ENCODE assay signal across 26 mouse cellular contexts in genomic region chr4:123043858-123044257, GRCm38 (mm10). TPM values are rescaled to one million over a fixed set of nuclear protein-coding genes. Genes with fewer than 3 reads are reported as not detected.
A peak's percentile ranks its signal among the peaks of the same experiment; 100 is the strongest.
DNase-seq lines count a peak whose midpoint lies in the region; ATAC-seq and TF ChIP-seq lines count a peak whose summit lies in the region.
"Had no signal": no experiment of that assay in that cellular context is flagged by ENCODE, and none has a peak within 500 bp of the region (broad histone marks: within the 10 kb centered on the region; RNA-seq: fewer than 3 reads in every experiment).

No protein-coding gene starts in this region.

- no peaks in the 10 kb centered on the region for H3K27me3 ChIP-seq in forebrain, embryonic 14.5 days (replicated peaks; ENCODE audit: control insufficient read depth, insufficient read depth, low read length)
- H3K27me3 ChIP-seq in forebrain, embryonic 11.5 days (ENCODE audit: control insufficient read depth, insufficient read depth, low read length), result no peaks in the 10 kb centered on the region
- no peaks in the 10 kb centered on the region for H3K27me3 ChIP-seq in CH12.LX (replicated peaks)
- H3K27me3 ChIP-seq: embryonic facial prominence, embryonic 12.5 days; embryonic facial prominence, embryonic 15.5 days; hindbrain, embryonic 13.5 days; intestine, embryonic 15.5 days had no signal

- TF ChIP-seq EP300 in CH12.LX (IDR thresholded peaks at IDR 0.05; ENCODE audit: low read length), result no peak

- dilution Hi-C loops in CH12.LX (cut with MboI; ENCODE audit: extremely low pct_ligation_motif_present, extremely low pct_unique_long_range_greater_than_20kb, low sequenced_read_pairs), result no loop called here

- H3K79me2 ChIP-seq in CH12.LX (replicated peaks; ENCODE audit: control insufficient read depth, extremely low read depth, insufficient read depth, poor library complexity, severe bottlenecking), result peaks cover 3% of the 10 kb centered on the region

- no peaks in the 10 kb centered on the region for H3K9me3 ChIP-seq in forebrain, embryonic 14.5 days (replicated peaks; ENCODE audit: control insufficient read depth, low read length)
- H3K9me3 ChIP-seq in forebrain, embryonic 11.5 days (ENCODE audit: control insufficient read depth, low read length), result no peaks in the 10 kb centered on the region
- no peaks in the 10 kb centered on the region for H3K9me3 ChIP-seq in CH12.LX (replicated peaks; ENCODE audit: low read length)
- H3K9me3 ChIP-seq: embryonic facial prominence, embryonic 12.5 days; embryonic facial prominence, embryonic 15.5 days; hindbrain, embryonic 10.5 days; hindbrain, embryonic 13.5 days; intestine, embryonic 15.5 days had no signal

- H3K4me1 ChIP-seq in forebrain, embryonic 14.5 days (ENCODE audit: control insufficient read depth, insufficient read depth, low read length), result no peaks in the 10 kb centered on the region
- H3K4me1 ChIP-seq in forebrain, embryonic 11.5 days (replicated peaks; ENCODE audit: control insufficient read depth, insufficient read depth, low read length), result no peaks in the 10 kb centered on the region
- H3K4me1 ChIP-seq in CH12.LX (ENCODE audit: control insufficient read depth in 1 of 2, insufficient read depth in 2 of 2), result peaks cover 0 to 8% of the 10 kb centered on the region in 2 experiments; a peak in 2 of 4 replicates
- H3K4me1 ChIP-seq: embryonic facial prominence, embryonic 12.5 days; hindbrain, embryonic 10.5 days had no signal

- peak; percentile 50 for ATAC-seq in forebrain, embryonic 14.5 days
- ATAC-seq in forebrain, embryonic 11.5 days (replicated peaks; ENCODE audit: low FRiP score), result no peak
- ATAC-seq: activated CD4-positive, CD25-positive, alpha-beta regulatory T cell, adult 4 months; hindbrain, embryonic 16.5 days; intestine, embryonic 15.5 days had no signal

- no peak for TF ChIP-seq CTCF in layer of hippocampus, adult 2 months (conservative IDR thresholded peaks at IDR 0.05)
- TF ChIP-seq CTCF in CH12.LX (conservative IDR thresholded peaks at IDR 0.05 in 1 of 2, IDR thresholded peaks at IDR 0.05 in 1 of 2; ENCODE audit: low read depth in 2 of 2, low read length in 2 of 2), result no peak
- TF ChIP-seq CTCF in brain, embryonic 14.5 days (IDR thresholded peaks at IDR 0.05; ENCODE audit: borderline replicate concordance, extremely low read depth, insufficient read depth, insufficient read length), result no peak

- no peak overlapping the region for H3K4me3 ChIP-seq in forebrain, embryonic 14.5 days (ENCODE audit: low read depth, low read length)
- H3K4me3 ChIP-seq in forebrain, embryonic 11.5 days (ENCODE audit: low read depth, low read length), result no peak overlapping the region
- no peak overlapping the region for H3K4me3 ChIP-seq in layer of hippocampus, adult 2 months
- no peak overlapping the region for H3K4me3 ChIP-seq in CH12.LX (replicated peaks in 1 of 3; ENCODE audit: low read depth in 2 of 3, low read length in 2 of 3, poor library complexity in 1 of 3)
- H3K4me3 ChIP-seq: embryonic facial prominence, embryonic 12.5 days; embryonic facial prominence, embryonic 15.5 days; gastrocnemius, adult 2 months; hindbrain, embryonic 10.5 days; hindbrain, embryonic 13.5 days; intestine, embryonic 15.5 days had no signal

- H3K9ac ChIP-seq in forebrain, embryonic 14.5 days (ENCODE audit: low read length), result no peak overlapping the region
- H3K9ac ChIP-seq in forebrain, embryonic 11.5 days (ENCODE audit: low read length), result no peak overlapping the region
- no peak overlapping the region for H3K9ac ChIP-seq in CH12.LX (ENCODE audit: insufficient read depth, low read depth)
- H3K9ac ChIP-seq: embryonic facial prominence, embryonic 12.5 days; embryonic facial prominence, embryonic 15.5 days; hindbrain, embryonic 13.5 days; intestine, embryonic 15.5 days had no signal

- DNase-seq in forebrain, embryonic 14.5 days (ENCODE audit: low spot score), result peak; percentile 37
- DNase-seq in forebrain, embryonic 11.5 days (ENCODE audit: low spot score), result no peak
- no peak for DNase-seq in layer of hippocampus, adult 2 months (ENCODE audit: low spot score in 2 of 2)
- DNase-seq in layer of hippocampus, postnatal 36 days, result no peak
- no peak for DNase-seq in CH12.LX (ENCODE audit: extremely low read depth)
- peak; percentile 63 for DNase-seq in brain, embryonic 14.5 days (ENCODE audit: low read depth)
- no peak for DNase-seq in heart, postnatal 4 days
- DNase-seq: adrenal gland, adult 8-10 months; adrenal gland, postnatal 25 days; B cell, adult 2 months; cerebellum, adult 11 months; cerebellum, adult 2 months; cerebellum, adult 9-11 months; cerebellum, postnatal 25 days; gastrocnemius, adult 2 months; gastrocnemius, postnatal 14 days; heart, adult 11 months; kidney, adult 11 months had no signal

- no peak overlapping the region for H3K4me2 ChIP-seq in forebrain, embryonic 14.5 days (ENCODE audit: low read length)
- H3K4me2 ChIP-seq in forebrain, embryonic 11.5 days (ENCODE audit: low read depth, low read length, severe bottlenecking), result no peak overlapping the region
- H3K4me2 ChIP-seq in CH12.LX (ENCODE audit: insufficient read depth, low read depth, poor library complexity, severe bottlenecking), result no peak overlapping the region
- H3K4me2 ChIP-seq: embryonic facial prominence, embryonic 12.5 days; embryonic facial prominence, embryonic 15.5 days; heart, embryonic 11.5 days; hindbrain, embryonic 13.5 days; intestine, embryonic 15.5 days had no signal

- TF ChIP-seq POLR2A in CH12.LX (IDR thresholded peaks at IDR 0.05; ENCODE audit: low read depth, low read length), result no peak
- TF ChIP-seq POLR2A in brain, embryonic 14.5 days (IDR thresholded peaks at IDR 0.05; ENCODE audit: borderline replicate concordance, extremely low read depth, insufficient read depth, insufficient read length, poor library complexity, severe bottlenecking), result no peak

- H3K36me3 ChIP-seq in forebrain, embryonic 14.5 days (ENCODE audit: control insufficient read depth, insufficient read depth, low read length), result peaks cover 75% of the 10 kb centered on the region
- H3K36me3 ChIP-seq in forebrain, embryonic 11.5 days (ENCODE audit: control insufficient read depth, insufficient read depth, low read length), result no peaks in the 10 kb centered on the region; the same call in 1 of the 2 replicates
- H3K36me3 ChIP-seq in CH12.LX (replicated peaks in 1 of 2; ENCODE audit: control insufficient read depth in 1 of 2, insufficient read depth in 1 of 2, low read length in 1 of 2), result peaks cover 29 to 94% of the 10 kb centered on the region in 2 experiments

- WGBS in forebrain, embryonic 14.5 days, result 23% methylated on average over 1 of the region's 1 CpGs
- WGBS in forebrain, embryonic 11.5 days, result 65% methylated on average over 1 of the region's 1 CpGs

- in situ Hi-C loops in CH12.LX (cut with MboI; ENCODE audit: low pct_ligation_motif_present, low pct_unique_long_range_greater_than_20kb, low sequenced_read_pairs), result no loop called here

- no peak for TF ChIP-seq RAD21 in CH12.LX (IDR thresholded peaks at IDR 0.05; ENCODE audit: low read depth, low read length)

- no peak overlapping the region; the same call in 1 of the 2 replicates for H3K27ac ChIP-seq in forebrain, embryonic 14.5 days (ENCODE audit: low read depth, low read length)
- H3K27ac ChIP-seq in forebrain, embryonic 11.5 days (ENCODE audit: low read depth, low read length), result no peak overlapping the region
- peak overlapping the region; percentile 7; the same call in 1 of the 2 replicates for H3K27ac ChIP-seq in layer of hippocampus, adult 2 months
- no peak overlapping the region for H3K27ac ChIP-seq in CH12.LX (ENCODE audit: insufficient read depth, low read depth)
- H3K27ac ChIP-seq: embryonic facial prominence, embryonic 12.5 days; gastrocnemius, adult 2 months; hindbrain, embryonic 10.5 days; hindbrain, embryonic 13.5 days; intestine, embryonic 15.5 days had no signal

TF ChIP-seq in CH12.LX, 34 proteins besides CTCF, POLR2A, EP300 and RAD21:
- TF ChIP-seq JUND (conservative IDR thresholded peaks at IDR 0.05; ENCODE audit: low read depth, low read length), result no peak
- TF ChIP-seq ZMIZ1 (IDR thresholded peaks at IDR 0.05; ENCODE audit: low read depth, low read length), result no peak
- no peak for TF ChIP-seq RCOR1 (conservative IDR thresholded peaks at IDR 0.05; ENCODE audit: low read depth, low read length)
- TF ChIP-seq ETS1 (conservative IDR thresholded peaks at IDR 0.05; ENCODE audit: low read depth, low read length), result no peak
- TF ChIP-seq KAT2A (IDR thresholded peaks at IDR 0.05; ENCODE audit: insufficient replicate concordance, low read length), result no peak
- no peak for TF ChIP-seq NELFE (IDR thresholded peaks at IDR 0.05; ENCODE audit: low read depth, low read length)
- peak; percentile 68; the same call in 1 of the 2 replicates for TF ChIP-seq MAFK (IDR thresholded peaks at IDR 0.05; ENCODE audit: insufficient replicate concordance, low read length)
- no peak for TF ChIP-seq MYC (IDR thresholded peaks at IDR 0.05; ENCODE audit: low read depth, low read length)

RNA-seq across cellular contexts. Expression of gene Trit1, which starts 27.5 kb away (rescaled TPM):
- 29.4 and 32.7 TPM in 2 replicates for polyA plus RNA-seq in forebrain, embryonic 14.5 days (2014; fragmentation: Nextera tagmentation; extraction: Ambion mirVana)
- polyA plus RNA-seq in forebrain, embryonic 11.5 days (2014; fragmentation: Nextera tagmentation; extraction: Ambion mirVana), result 21.6 and 24.4 TPM in 2 replicates
- total RNA-seq in layer of hippocampus, adult 2 months (2021), result 10 to 100 TPM; 27.5 to 29.4 TPM
- 10 to 100 TPM; 23.5 to 26.0 TPM for total RNA-seq in layer of hippocampus, postnatal 36 days (2021)
- total RNA-seq in CH12.LX (2012; rRNA removed) (17.7 and 18.9 TPM in 2 replicates), CH12.LX (2014; rRNA removed) (21.3 and 21.9 TPM in 2 replicates)
- polyA plus RNA-seq in CH12.LX (2012; ENCODE audit: insufficient read length, low read depth), result 19.8 and 22.2 TPM in 2 replicates
- polyA plus RNA-seq in brain, embryonic 14.5 days (2012; rRNA removed), result 19.5 and 20.4 TPM in 2 replicates
- total RNA-seq in heart, postnatal 4 days (2021), result 1 to 10 TPM; 8.9 to 9.5 TPM

RNA-seq across cellular contexts. Expression of gene Mycl, which starts 48.4 kb away (rescaled TPM):
- polyA plus RNA-seq in forebrain, embryonic 14.5 days (2014; fragmentation: Nextera tagmentation; extraction: Ambion mirVana), result 70.5 and 77.4 TPM in 2 replicates
- polyA plus RNA-seq in forebrain, embryonic 11.5 days (2014; fragmentation: Nextera tagmentation; extraction: Ambion mirVana), result 66.8 and 69.5 TPM in 2 replicates
- total RNA-seq in layer of hippocampus, adult 2 months (2021), result 10 to 100 TPM; 31.8 to 32.4 TPM
- 10 to 100 TPM; 32.9 to 35.0 TPM for total RNA-seq in layer of hippocampus, postnatal 36 days (2021)
- 0.46 and 0.51 TPM in 2 replicates for total RNA-seq in CH12.LX (2012; rRNA removed)
- 0.38 and 0.41 TPM in 2 replicates for total RNA-seq in CH12.LX (2014; rRNA removed)
- polyA plus RNA-seq in CH12.LX (2012; ENCODE audit: insufficient read length, low read depth), result 0.44 and 0.65 TPM in 2 replicates
- 85.4 and 95.3 TPM in 2 replicates for polyA plus RNA-seq in brain, embryonic 14.5 days (2012; rRNA removed)
- under 1 TPM; 0.14 to 0.29 TPM for total RNA-seq in heart, postnatal 4 days (2021)
- polyA plus RNA-seq: activated CD4-positive, CD25-positive, alpha-beta regulatory T cell, adult 4 months had no signal

Comparison
In these comparisons a context has a peak if more than half of its experiments do, and no peak if none do; other contexts are left out.
1. DNase-seq: peak in forebrain, embryonic 14.5 days (single experiment) and brain, embryonic 14.5 days (single experiment); none in forebrain, embryonic 11.5 days (single experiment), layer of hippocampus, adult 2 months (0 of 2), layer of hippocampus, postnatal 36 days (0 of 2), CH12.LX (single experiment) and heart, postnatal 4 days (single experiment).
2. RNA of gene Mycl, which starts 48.4 kb away (total RNA-seq): 32.9 to 35.0 TPM in layer of hippocampus, postnatal 36 days and 31.8 to 32.4 TPM in layer of hippocampus, adult 2 months; 0.38 to 0.51 TPM in CH12.LX and 0.14 to 0.29 TPM in heart, postnatal 4 days; every median in the first group is over 10 times any median in the second.